Mouse (Mus musculus) liver, embryonic 14.5 days (tissue): ENCODE measurements at regions not wholly inside any gene's neighbourhood (a gene's known extent, or its start where the extent isn't known, plus 50 kb on each side); places are given as distances from the start of the nearest gene placed in this dataset.

Source experiments
- CTCF ChIP-seq: IDR thresholded peaks from 2 replicates; pipeline ENCODE4 v1.5.1; 2016; ENCODE audit warnings: antibody characterized with exemption, low read depth, control low read depth
- EP300 ChIP-seq: IDR thresholded peaks from 2 replicates; pipeline ENCODE4 v1.6.1; 2016; ENCODE audit warnings: antibody characterized with exemption, low read depth

GRCm38 (mm10) chr4:87702290-87702689, 330.9 kb downstream of the Mllt3 start:
- TF ChIP-seq CTCF (no peak), EP300 (no peak)
